Mouse (Mus musculus): ENCODE data around the gene Cd52. TPM values are rescaled to one million over a fixed set of nuclear protein-coding genes. Genes with fewer than 3 reads are reported as not detected.

The Cd52 gene
- polyA plus RNA-seq, 1 experiment from 2014 or later, result 28.6 TPM

DNA sequence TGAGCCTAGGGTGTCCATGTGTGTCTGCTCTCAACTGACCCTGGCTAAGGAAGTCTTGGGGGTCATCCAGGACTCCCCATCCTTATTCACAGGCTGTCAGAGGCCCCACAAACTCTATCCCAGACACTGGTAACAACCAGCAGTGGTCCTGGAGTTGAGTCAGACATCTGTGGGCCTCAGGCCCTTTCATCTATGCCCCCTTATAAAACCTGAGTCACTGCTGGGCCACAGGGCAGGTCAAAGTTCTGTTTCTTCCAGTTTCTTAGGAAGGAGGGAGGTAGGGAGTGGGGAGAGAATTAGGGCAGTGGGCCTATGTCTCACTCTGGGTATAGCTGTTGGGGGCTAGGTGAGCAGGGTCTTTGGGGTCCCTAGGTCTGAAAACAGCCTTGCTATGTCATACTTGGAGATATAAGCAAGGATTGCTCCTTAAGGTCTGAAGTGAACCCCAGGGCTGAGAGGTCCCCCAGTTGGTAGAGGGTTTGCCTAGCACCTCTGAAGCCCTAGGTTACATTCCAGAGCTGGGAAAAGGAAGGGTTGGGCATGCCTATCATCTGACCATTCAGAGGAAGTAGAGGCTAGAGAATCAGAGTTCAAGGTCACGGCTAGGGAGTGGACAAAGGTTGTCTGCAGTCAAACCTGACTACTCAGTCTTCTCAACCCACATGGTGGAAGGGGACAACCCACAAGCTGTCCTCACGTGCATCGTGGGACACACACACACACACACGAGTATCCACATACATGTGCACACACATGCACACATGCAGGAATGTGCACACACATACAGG, 25.9 kb downstream of the Cd52 start:
- H3K27me3 ChIP-seq (ENCODE audit: control insufficient read depth, insufficient read depth, low read length), result peaks cover 9% of the 10 kb centered on the region
- H3K9me3 ChIP-seq (replicated peaks; ENCODE audit: control insufficient read depth, low read length), result no peaks in the 10 kb centered on the region
- H3K27ac ChIP-seq (ENCODE audit: low read length), result no peak overlapping the region
- no peak for ATAC-seq (replicated peaks; ENCODE audit: extremely low read depth, insufficient read depth, low FRiP score)
- no peaks in the 10 kb centered on the region for H3K36me3 ChIP-seq (ENCODE audit: control insufficient read depth, insufficient read depth)
- 82% methylated on average over 4 of the region's 4 CpGs for WGBS
- H3K4me1 ChIP-seq (ENCODE audit: control insufficient read depth, insufficient read depth, low read length), result no peaks in the 10 kb centered on the region; the same call in 1 of the 2 replicates
- no peak overlapping the region for H3K4me3 ChIP-seq (ENCODE audit: low read length)
- no peak overlapping the region for H3K9ac ChIP-seq (ENCODE audit: low read length)
- H3K4me2 ChIP-seq (ENCODE audit: low read depth, low read length), result no peak overlapping the region

- ATAC-seq (replicated peaks; ENCODE audit: extremely low read depth, insufficient read depth, low FRiP score), result no peak
- Histone ChIP-seq H3K9me3 (replicated peaks; ENCODE audit: control insufficient read depth, low read length) (no peaks in the 10 kb centered on the region), H3K27ac (ENCODE audit: low read length) (no peak overlapping the region), H3K4me2 (ENCODE audit: low read depth, low read length) (no peak overlapping the region), H3K9ac (ENCODE audit: low read length) (no peak overlapping the region), H3K4me1 (ENCODE audit: control insufficient read depth, insufficient read depth, low read length) (no peaks in the 10 kb centered on the region; the same call in 1 of the 2 replicates), H3K36me3 (ENCODE audit: control insufficient read depth, insufficient read depth) (no peaks in the 10 kb centered on the region), H3K27me3 (ENCODE audit: control insufficient read depth, insufficient read depth, low read length) (peaks cover 9% of the 10 kb centered on the region), H3K4me3 (ENCODE audit: low read length) (no peak overlapping the region)
- 84% methylated on average over 7 of the region's 7 CpGs for WGBS
Measured at GRCm38 (mm10) chr4:134067833-134068544, 26.9 kb downstream of the Cd52 start.

DNA sequence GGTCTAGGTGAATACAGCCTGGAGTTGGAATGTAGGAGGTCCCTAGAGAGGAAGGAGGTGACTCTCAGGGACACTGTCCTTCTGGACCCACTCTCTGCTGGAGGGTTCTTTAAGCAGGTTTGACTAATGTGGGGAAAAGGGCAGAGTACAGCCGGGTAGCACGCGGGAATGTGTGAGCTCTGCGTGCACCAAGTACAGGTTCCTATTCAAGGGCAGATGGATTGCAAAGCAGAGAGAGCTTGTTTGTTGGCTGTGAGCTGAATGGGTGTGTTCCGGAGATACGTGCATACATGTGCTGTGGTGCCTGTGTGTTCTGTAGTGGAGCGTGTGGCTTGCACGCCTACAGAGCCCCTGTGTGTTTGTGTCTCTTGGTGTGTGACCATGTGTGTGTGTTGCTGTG, 27.5 kb downstream of the Cd52 start:
- 92% methylated on average over 8 of the region's 8 CpGs for WGBS
- Histone ChIP-seq H3K4me2 (ENCODE audit: low read depth, low read length) (no peak overlapping the region), H3K4me3 (ENCODE audit: low read length) (no peak overlapping the region), H3K36me3 (ENCODE audit: control insufficient read depth, insufficient read depth) (no peaks in the 10 kb centered on the region), H3K9me3 (replicated peaks; ENCODE audit: control insufficient read depth, low read length) (no peaks in the 10 kb centered on the region), H3K9ac (ENCODE audit: low read length) (no peak overlapping the region), H3K27me3 (ENCODE audit: control insufficient read depth, insufficient read depth, low read length) (peaks cover 9% of the 10 kb centered on the region), H3K4me1 (ENCODE audit: control insufficient read depth, insufficient read depth, low read length) (no peaks in the 10 kb centered on the region; the same call in 1 of the 2 replicates), H3K27ac (ENCODE audit: low read length) (no peak overlapping the region)
- ATAC-seq (replicated peaks; ENCODE audit: extremely low read depth, insufficient read depth, low FRiP score), result no peak

- no peak for ATAC-seq (replicated peaks; ENCODE audit: extremely low read depth, insufficient read depth, low FRiP score)
- Histone ChIP-seq H3K9me3 (replicated peaks; ENCODE audit: control insufficient read depth, low read length) (no peaks in the 10 kb centered on the region), H3K9ac (ENCODE audit: low read length) (no peak overlapping the region), H3K4me2 (ENCODE audit: low read depth, low read length) (peak overlapping the region; percentile 5; the same call in 1 of the 2 replicates), H3K27me3 (ENCODE audit: control insufficient read depth, insufficient read depth, low read length) (peaks cover 9% of the 10 kb centered on the region), H3K36me3 (ENCODE audit: control insufficient read depth, insufficient read depth) (no peaks in the 10 kb centered on the region), H3K27ac (ENCODE audit: low read length) (no peak overlapping the region), H3K4me3 (ENCODE audit: low read length) (no peak overlapping the region), H3K4me1 (ENCODE audit: control insufficient read depth, insufficient read depth, low read length) (no peaks in the 10 kb centered on the region; the same call in 1 of the 2 replicates)
- WGBS, result 27% methylated on average over 23 of the region's 23 CpGs
Measured at GRCm38 (mm10) chr4:134065431-134066004, 29.4 kb downstream of the Cd52 start.

DNA sequence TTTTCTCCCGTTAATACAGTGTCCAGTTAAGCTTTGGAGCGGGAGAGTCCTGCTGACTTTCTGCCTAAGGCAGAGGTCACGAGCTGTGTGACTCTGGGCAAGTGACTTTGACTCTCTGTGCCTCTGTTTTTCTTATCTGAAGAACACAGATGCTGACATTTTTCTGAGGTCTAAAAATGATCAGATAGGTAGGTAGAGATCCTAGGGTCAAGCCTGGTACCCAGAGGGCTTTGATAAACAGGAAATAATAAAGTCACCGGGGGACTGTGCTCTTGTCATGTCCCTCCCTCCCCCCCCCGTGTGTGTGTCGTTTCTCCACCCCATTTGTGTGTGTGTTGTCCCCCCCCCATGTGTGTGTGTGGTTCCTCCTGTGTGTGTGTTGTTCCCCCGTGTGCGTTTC, 32.3 kb downstream of the Cd52 start:
- Histone ChIP-seq H3K4me1 (ENCODE audit: control insufficient read depth, insufficient read depth, low read length) (peaks cover 6% of the 10 kb centered on the region), H3K27me3 (ENCODE audit: control insufficient read depth, insufficient read depth, low read length) (peaks cover 12% of the 10 kb centered on the region), H3K9ac (ENCODE audit: low read length) (no peak overlapping the region), H3K4me2 (ENCODE audit: low read depth, low read length) (no peak overlapping the region), H3K4me3 (ENCODE audit: low read length) (no peak overlapping the region), H3K36me3 (ENCODE audit: control insufficient read depth, insufficient read depth) (no peaks in the 10 kb centered on the region), H3K9me3 (replicated peaks; ENCODE audit: control insufficient read depth, low read length) (no peaks in the 10 kb centered on the region), H3K27ac (ENCODE audit: low read length) (no peak overlapping the region)
- ATAC-seq (replicated peaks; ENCODE audit: extremely low read depth, insufficient read depth, low FRiP score), result no peak
- WGBS, result 55% methylated on average over 8 of the region's 8 CpGs

- Histone ChIP-seq H3K9ac (ENCODE audit: low read length) (no peak overlapping the region), H3K36me3 (ENCODE audit: control insufficient read depth, insufficient read depth) (no peaks in the 10 kb centered on the region), H3K27me3 (ENCODE audit: control insufficient read depth, insufficient read depth, low read length) (peaks cover 12% of the 10 kb centered on the region), H3K9me3 (replicated peaks; ENCODE audit: control insufficient read depth, low read length) (no peaks in the 10 kb centered on the region), H3K27ac (ENCODE audit: low read length) (no peak overlapping the region; the same call in 1 of the 2 replicates), H3K4me2 (ENCODE audit: low read depth, low read length) (no peak overlapping the region), H3K4me3 (ENCODE audit: low read length) (no peak overlapping the region), H3K4me1 (ENCODE audit: control insufficient read depth, insufficient read depth, low read length) (peaks cover 6% of the 10 kb centered on the region)
- ATAC-seq (replicated peaks; ENCODE audit: extremely low read depth, insufficient read depth, low FRiP score), result peak; percentile 15; the same call in 1 of the 2 replicates
- WGBS, result 49% methylated on average over 8 of the region's 8 CpGs
Measured at GRCm38 (mm10) chr4:134061944-134062446, 32.9 kb downstream of the Cd52 start.

GRCm38 (mm10) chr4:134061166-134061830, 33.6 kb downstream of the Cd52 start:
- no peak overlapping the region for H3K9ac ChIP-seq (ENCODE audit: low read length)

DNA sequence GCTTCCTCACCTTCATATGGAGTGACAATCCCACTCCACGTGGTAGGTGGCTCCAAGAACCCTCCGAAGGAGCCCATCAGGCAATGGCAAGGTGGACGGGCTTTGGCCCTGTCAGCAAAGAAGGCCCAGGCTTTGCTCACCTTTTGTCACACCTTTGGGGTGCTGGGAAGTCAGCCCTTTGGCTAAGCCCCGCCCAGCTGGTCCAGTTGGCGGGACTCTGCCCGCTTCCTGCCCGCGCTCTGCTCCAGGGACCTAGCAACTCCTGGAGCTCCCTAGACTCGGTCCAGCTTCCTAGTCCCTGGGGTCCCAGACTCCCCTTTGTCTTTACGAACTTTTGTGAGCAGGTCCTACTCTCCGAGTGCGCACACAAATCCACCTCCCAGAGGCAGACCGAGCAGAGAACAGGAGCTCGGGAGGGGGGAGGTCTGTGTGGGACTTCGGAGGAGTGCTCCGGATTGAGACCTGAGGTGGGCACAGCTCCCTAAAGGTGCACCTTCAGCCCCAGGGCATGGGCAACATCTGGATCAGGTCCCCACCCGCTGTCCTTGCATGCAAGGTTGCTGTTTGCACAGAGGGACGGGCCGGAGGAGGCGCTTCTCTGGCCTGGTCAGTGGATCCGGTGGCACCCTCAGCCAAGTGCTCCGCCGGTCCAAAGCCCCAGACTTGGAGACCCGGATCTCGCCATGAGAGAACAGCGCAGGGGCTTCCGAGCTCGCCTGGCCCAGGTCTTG, 34.6 kb downstream of the Cd52 start, which contains the start of gene Crybg2:
Gene Crybg2 (plus strand): TSS at position 681 of the 731 bp plus-strand sequence.
- no peak within 1 kb of the TSS for H3K9ac ChIP-seq (ENCODE audit: low read length)
- 48% methylated on average over 28 of the region's 28 CpGs for whole genome bisulfite sequencing

More at GRCm38 (mm10) chr4:134061166-134061830, 33.6 kb downstream of the Cd52 start:
- H3K27me3 ChIP-seq (ENCODE audit: control insufficient read depth, insufficient read depth, low read length), result peaks cover 12% of the 10 kb centered on the region
- no peak overlapping the region for H3K4me3 ChIP-seq (ENCODE audit: low read length)
- ATAC-seq (replicated peaks; ENCODE audit: extremely low read depth, insufficient read depth, low FRiP score), result no peak
- H3K4me2 ChIP-seq (ENCODE audit: low read depth, low read length), result no peak overlapping the region
- no peaks in the 10 kb centered on the region for H3K36me3 ChIP-seq (ENCODE audit: control insufficient read depth, insufficient read depth)
- H3K9me3 ChIP-seq (replicated peaks; ENCODE audit: control insufficient read depth, low read length), result no peaks in the 10 kb centered on the region
- 60% methylated on average over 18 of the region's 18 CpGs for WGBS
- H3K4me1 ChIP-seq (ENCODE audit: control insufficient read depth, insufficient read depth, low read length), result peaks cover 6% of the 10 kb centered on the region
- H3K27ac ChIP-seq (ENCODE audit: low read length), result peak overlapping the region; percentile 49

More for the DNA sequence above, 34.6 kb downstream of the Cd52 start, which contains the start of gene Crybg2:
- H3K9me3 ChIP-seq (replicated peaks; ENCODE audit: control insufficient read depth, low read length), result no peaks in the 10 kb centered on the region
- ATAC-seq (replicated peaks; ENCODE audit: extremely low read depth, insufficient read depth, low FRiP score), result no peak
- H3K4me2 ChIP-seq (ENCODE audit: low read depth, low read length), result no peak within 1 kb of the TSS
- no peaks in the 10 kb centered on the region for H3K36me3 ChIP-seq (ENCODE audit: control insufficient read depth, insufficient read depth)
- peaks cover 8% of the 10 kb centered on the region for H3K27me3 ChIP-seq (ENCODE audit: control insufficient read depth, insufficient read depth, low read length)
- peak within 1 kb of the TSS; percentile 49 for H3K27ac ChIP-seq (ENCODE audit: low read length)
- no peak within 1 kb of the TSS for H3K4me3 ChIP-seq (ENCODE audit: low read length)
- H3K4me1 ChIP-seq (ENCODE audit: control insufficient read depth, insufficient read depth, low read length), result peaks cover 6% of the 10 kb centered on the region
